Mouse (Mus musculus) testis, adult 2 months (tissue): Measurements from ENCODE around the gene 1700028K03Rik. TPM values are rescaled to one million over a fixed set of nuclear protein-coding genes. Genes with fewer than 3 reads are reported as not detected.

ENCODE experiments used
- H3K27ac ChIP-seq: fragments of 200-500 bp; 2 replicates; pipeline ENCODE4 v1.5.1; 2012; ENCODE audit warnings: low read depth, low read length; ENCODE audit not compliant: control insufficient read depth, insufficient read depth
- H3K27me3 ChIP-seq: fragments of 200-500 bp; 2 replicates; pipeline ENCODE4 v1.6.1; 2012; ENCODE audit warnings: mild to moderate bottlenecking, low read length, moderate library complexity; ENCODE audit not compliant: control insufficient read depth, insufficient read depth
- H3K36me3 ChIP-seq: fragments of 200-500 bp; 2 replicates; pipeline ENCODE4 v1.6.1; 2012; ENCODE audit warnings: mild to moderate bottlenecking, low read length; ENCODE audit not compliant: control insufficient read depth, insufficient read depth
- H3K4me1 ChIP-seq: fragments of 200-500 bp; 2 replicates; pipeline ENCODE4 v1.6.1; 2012; ENCODE audit warnings: low read length; ENCODE audit not compliant: control insufficient read depth, insufficient read depth
- H3K4me3 ChIP-seq: fragments of 200-500 bp; 2 replicates; pipeline ENCODE4 v1.5.1; 2012; ENCODE audit warnings: low read depth, mild to moderate bottlenecking, low read length, moderate library complexity, mixed read lengths; ENCODE audit not compliant: control insufficient read depth
- CTCF ChIP-seq: fragments of 200-500 bp; IDR thresholded peaks from 2 replicates; pipeline ENCODE4 v1.5.1; 2012; ENCODE audit warnings: low read depth, mild to moderate bottlenecking, inconsistent platforms, low read length, moderate library complexity; ENCODE audit not compliant: control insufficient read depth, insufficient read depth, insufficient replicate concordance
- POLR2A ChIP-seq: fragments of 200-500 bp; IDR thresholded peaks from 2 replicates; pipeline ENCODE4 v1.6.1; 2012; ENCODE audit warnings: low read depth, mild to moderate bottlenecking, inconsistent platforms, low read length, moderate library complexity; ENCODE audit not compliant: control insufficient read depth
- polyA plus RNA-seq: library from polyadenylated mRNA; depleted of rRNA; stranded (reverse); fragments of >200 nt; gene quantifications from 2 replicates; pipeline ENCODE4 v1.2.3, GENCODE M21; 2012; rRNA removed

1700028K03Rik gene
- polyA plus RNA-seq, 1 experiment: 14.4 TPM

- no peaks in the 10 kb centered on the region for H3K27me3 ChIP-seq
- H3K4me1 ChIP-seq: no peaks in the 10 kb centered on the region; the same call in 1 of the 2 replicates
- peak within 1 kb of the TSS; percentile 100 for H3K4me3 ChIP-seq
- peak within 1 kb of the TSS; percentile 99 for H3K27ac ChIP-seq
- H3K36me3 ChIP-seq: no peaks in the 10 kb centered on the region; the same call in 1 of the 2 replicates
- peak; percentile 91 for TF ChIP-seq POLR2A
- TF ChIP-seq CTCF: no peak
Observed at GRCm38 (mm10) chr5:107597301-107598077, 63.0 kb downstream of the 1700028K03Rik start, which contains the start of the genes Rpap2 and Glmn. TSS of gene Rpap2 (plus strand) at chr5:107597373. TSS of gene Glmn (minus strand) at chr5:107597888.

DNA sequence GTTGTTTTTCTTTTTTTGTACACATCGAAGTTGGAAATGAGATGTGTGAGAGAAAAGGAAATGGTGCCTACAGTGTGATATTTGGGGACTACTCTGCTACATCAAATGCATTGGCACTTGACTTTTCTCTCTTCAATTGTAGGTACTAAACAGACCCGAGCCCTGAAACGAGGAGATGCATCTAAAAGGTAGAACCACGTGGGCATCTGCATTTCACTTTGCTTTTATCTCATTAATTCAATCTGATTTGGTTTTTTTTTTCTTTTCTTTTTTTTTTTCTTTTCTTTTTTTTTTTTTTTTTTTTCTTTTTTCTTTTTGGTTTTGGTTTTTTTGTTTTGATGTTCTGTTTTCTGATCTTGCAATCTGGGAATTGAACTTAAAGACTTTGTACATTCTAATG lies 63.9 kb downstream of the 1700028K03Rik start:
- H3K36me3 ChIP-seq: no peaks in the 10 kb centered on the region
- H3K27me3 ChIP-seq: no peaks in the 10 kb centered on the region
- no peak overlapping the region for H3K27ac ChIP-seq
- no peak overlapping the region for H3K4me3 ChIP-seq
- TF ChIP-seq POLR2A (no peak), CTCF (no peak)
- no peaks in the 10 kb centered on the region; the same call in 1 of the 2 replicates for H3K4me1 ChIP-seq

Other genes starting within 250 kb of the 1700028K03Rik start
- 7.1 and 8.4 TPM in 2 replicates for gene Tgfbr3, start 245.1 kb upstream of the 1700028K03Rik start, polyA plus RNA-seq
- 100 and 103 TPM in 2 replicates for gene Brdt, start 203.6 kb upstream of the 1700028K03Rik start, polyA plus RNA-seq
- 1.7 and 2.1 TPM in 2 replicates for gene Ephx4, start 132.0 kb upstream of the 1700028K03Rik start, polyA plus RNA-seq
- gene Lpcat2b, start 103.2 kb upstream of the 1700028K03Rik start, polyA plus RNA-seq: 105 and 113 TPM in 2 replicates
- 5.6 and 5.9 TPM in 2 replicates for gene Btbd8, start 96.7 kb upstream of the 1700028K03Rik start, polyA plus RNA-seq
- 0.05 and 0.11 TPM in 2 replicates for gene Gm42669, start 27.1 kb upstream of the 1700028K03Rik start, polyA plus RNA-seq
- 9.8 and 10.5 TPM in 2 replicates for gene Rpap2, start 62.7 kb downstream of the 1700028K03Rik start, polyA plus RNA-seq
- gene Glmn, start 63.2 kb downstream of the 1700028K03Rik start, polyA plus RNA-seq: 8.5 and 8.6 TPM in 2 replicates
- 1.3 and 1.8 TPM in 2 replicates for gene Gfi1, start 191.3 kb downstream of the 1700028K03Rik start, polyA plus RNA-seq